Mouse (Mus musculus): ENCODE measurements at regions not wholly inside any gene's neighbourhood (a gene's known extent, or its start where the extent isn't known, plus 50 kb on each side); places are given as distances from the start of the nearest gene placed in this dataset.
A peak's percentile ranks its signal among the peaks of the same experiment; 100 is the strongest.
"Not testable (repeated sequence)": the region's sequence is repeated elsewhere in the genome, so short reads cannot be mapped to it uniquely, and the experiment has no call there.

DNA sequence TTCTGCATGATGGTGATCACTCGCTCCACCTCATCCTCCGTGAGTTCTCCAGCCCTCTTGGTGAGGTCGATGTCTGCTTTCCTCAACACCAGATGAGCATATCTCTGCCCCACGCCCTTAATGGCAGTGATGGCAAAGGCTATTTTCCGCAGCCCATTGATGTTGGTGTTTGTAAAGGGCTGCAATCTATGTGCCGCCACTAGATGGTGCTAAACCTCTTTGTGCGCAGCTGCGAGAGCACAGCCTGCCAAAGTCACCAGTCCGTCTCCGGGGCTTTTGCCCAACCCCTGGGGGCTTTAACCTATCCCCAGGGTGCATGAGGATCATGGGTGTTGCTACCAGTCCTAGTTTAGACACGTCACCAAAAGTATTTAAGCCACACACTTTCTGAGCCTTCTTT is 140.9 kb upstream of the Cts3 start:
- not testable (repeated sequence) for DNase-seq (ENCODE audit: low spot score)

DNA sequence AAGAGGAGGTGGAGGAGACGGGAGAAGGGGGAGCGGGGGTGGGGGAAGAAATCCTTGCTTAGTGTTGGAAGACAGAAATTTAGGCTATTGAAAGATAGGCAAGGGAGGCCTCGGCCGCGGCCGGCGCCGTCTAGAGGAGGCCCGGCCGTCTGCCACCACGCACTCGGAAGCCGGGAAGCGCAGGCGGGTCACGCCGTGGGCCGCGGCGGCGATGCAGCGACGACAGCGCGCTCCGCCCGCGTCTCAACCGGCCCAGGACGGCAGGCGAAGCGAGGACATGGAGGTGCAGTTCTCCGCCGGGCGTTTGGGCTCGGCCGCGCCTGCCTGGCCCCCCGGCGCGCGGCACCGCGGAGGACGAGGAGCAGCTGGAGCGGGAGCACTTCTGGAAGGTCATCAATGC is 95.8 kb upstream of the Cts3 start:
- peak; percentile 1 for DNase-seq (ENCODE audit: low spot score)

All from yolk sac, embryonic 10.5 days (tissue).